Mouse (Mus musculus): ENCODE measurements around the gene Fgfr3.

DNA sequence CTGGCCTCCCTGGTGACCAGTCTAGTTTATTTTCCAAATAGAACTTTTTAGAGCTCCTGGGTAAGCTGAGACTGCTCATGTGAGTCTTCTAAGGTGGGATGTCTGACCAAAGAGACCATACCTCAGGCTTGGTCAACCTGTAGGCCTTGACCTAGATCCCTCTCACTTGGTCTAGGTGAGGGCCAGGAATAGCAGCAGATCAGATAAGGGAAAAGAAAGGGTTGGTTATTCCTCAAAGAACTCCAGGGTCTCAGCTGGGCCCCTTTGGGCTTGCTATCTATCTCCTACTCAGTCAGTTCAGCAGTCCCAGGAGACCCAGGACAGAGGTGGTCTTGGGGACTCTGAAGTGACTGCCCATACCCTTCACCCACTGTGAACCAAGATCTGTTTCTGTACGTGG lies 23.9 kb upstream of the Fgfr3 start:
- TF ChIP-seq CTCF (IDR thresholded peaks at IDR 0.05; ENCODE audit: extremely low read depth, insufficient read depth, insufficient read length, insufficient replicate concordance) (no peak), POLR2A (IDR thresholded peaks at IDR 0.05; ENCODE audit: low read depth, low read length) (no peak)

Measured in spleen, adult 2 months (tissue).